Mouse (Mus musculus): ENCODE data around the gene Cd1d1. TPM values are rescaled to one million over a fixed set of nuclear protein-coding genes. Genes with fewer than 3 reads are reported as not detected.

Gene Cd1d1
- polyA plus RNA-seq, 1 experiment from 2014 or later: 38.6 TPM

GRCm38 (mm10) chr3:86953819-86954218, 45.4 kb downstream of the Cd1d1 start:
- Histone ChIP-seq H3K4me2 (ENCODE audit: low read depth, low read length) (no peak overlapping the region), H3K4me3 (ENCODE audit: low read length) (no peak overlapping the region), H3K9ac (ENCODE audit: low read length) (no peak overlapping the region), H3K9me3 (ENCODE audit: control insufficient read depth, low read length) (no peaks in the 10 kb centered on the region), H3K4me1 (replicated peaks; ENCODE audit: control insufficient read depth, insufficient read depth, low read length) (no peaks in the 10 kb centered on the region), H3K27ac (ENCODE audit: low read length) (no peak overlapping the region), H3K36me3 (ENCODE audit: control insufficient read depth, insufficient read depth, low read length) (no peaks in the 10 kb centered on the region), H3K27me3 (ENCODE audit: control insufficient read depth, insufficient read depth, low read depth, low read length) (no peaks in the 10 kb centered on the region)
- WGBS: 76% methylated on average over 4 of the region's 4 CpGs
- ATAC-seq (ENCODE audit: low read depth): no peak

GRCm38 (mm10) chr3:86950652-86951051, 48.6 kb downstream of the Cd1d1 start:
- H3K27me3 ChIP-seq (ENCODE audit: control insufficient read depth, insufficient read depth, low read depth, low read length): no peaks in the 10 kb centered on the region
- no peak overlapping the region for H3K9ac ChIP-seq (ENCODE audit: low read length)
- no peak overlapping the region for H3K27ac ChIP-seq (ENCODE audit: low read length)
- H3K4me3 ChIP-seq (ENCODE audit: low read length): no peak overlapping the region
- H3K4me1 ChIP-seq (replicated peaks; ENCODE audit: control insufficient read depth, insufficient read depth, low read length): no peaks in the 10 kb centered on the region
- no peak for ATAC-seq (ENCODE audit: low read depth)
- 33% methylated on average over 2 of the region's 2 CpGs for WGBS
- no peaks in the 10 kb centered on the region for H3K9me3 ChIP-seq (ENCODE audit: control insufficient read depth, low read length)
- no peak overlapping the region for H3K4me2 ChIP-seq (ENCODE audit: low read depth, low read length)
- H3K36me3 ChIP-seq (ENCODE audit: control insufficient read depth, insufficient read depth, low read length): no peaks in the 10 kb centered on the region

Other genes starting within 250 kb of the Cd1d1 start
- gene Dclk2, start 78.6 kb downstream of the Cd1d1 start, polyA plus RNA-seq (2015; fragmentation: Nextera tagmentation; extraction: Ambion mirVana): 4.8 and 5.0 TPM in 2 replicates
- gene Kirrel, start 175.3 kb upstream of the Cd1d1 start, polyA plus RNA-seq (2015; fragmentation: Nextera tagmentation; extraction: Ambion mirVana): 13.2 and 14.2 TPM in 2 replicates

Data from lung, embryonic 16.5 days (tissue).